Mouse (Mus musculus): ENCODE results near the gene Plekhn1. TPM values are rescaled to one million over a fixed set of nuclear protein-coding genes. Genes with fewer than 3 reads are reported as not detected.
A peak's percentile ranks its signal among the peaks of the same experiment; 100 is the strongest.

Plekhn1 gene
- total RNA-seq, 2 experiments from 2014 or later, result 5.8 to 7.6 TPM

DNA sequence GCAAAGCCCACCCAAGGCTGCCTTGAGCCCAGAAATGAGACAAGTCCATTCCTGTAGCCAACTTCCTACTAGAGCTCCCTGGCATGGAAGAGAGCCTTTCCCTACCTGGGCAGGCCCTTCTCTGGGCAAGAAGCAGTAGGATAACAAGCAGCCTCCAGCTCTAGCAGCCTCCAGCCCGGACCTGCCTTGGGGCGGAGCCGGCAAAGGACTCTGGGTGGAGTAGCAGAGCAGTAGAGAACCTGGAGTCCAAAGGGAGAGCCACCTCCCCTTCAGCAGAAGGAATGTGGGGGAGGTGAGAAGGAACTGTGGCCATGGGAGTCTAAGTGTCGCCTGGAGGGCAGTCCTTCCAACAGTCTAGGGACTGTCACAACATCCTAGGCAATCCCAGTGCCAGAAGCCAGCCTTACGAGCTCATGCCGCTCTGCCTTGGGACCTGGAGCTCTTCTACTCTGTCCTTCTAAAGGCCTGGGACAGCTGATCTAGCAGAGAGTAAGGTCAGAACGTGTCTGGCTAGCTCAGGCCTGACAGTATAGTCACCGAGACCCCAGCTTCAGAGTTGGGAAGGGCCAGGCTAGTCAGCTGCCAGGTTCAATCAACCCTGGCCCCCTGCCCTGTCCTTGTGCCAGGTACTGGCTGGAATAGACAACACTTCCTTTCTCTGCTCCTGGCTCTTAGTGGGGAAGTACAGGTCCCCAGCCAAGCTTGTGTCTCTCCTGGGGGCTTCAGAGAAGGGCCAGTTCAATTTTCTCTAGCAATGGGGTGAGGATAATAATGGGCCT is 42.0 kb downstream of the Plekhn1 start:
- peak overlapping the region; percentile 32; the same call in 1 of the 2 replicates for H3K27ac ChIP-seq
- H3K4me3 ChIP-seq, result no peak overlapping the region
- no peak for TF ChIP-seq CTCF (IDR thresholded peaks at IDR 0.05)
- intact Hi-C loops (cut with DNase I), result no loop called here
- DNase-seq, result no peak

DNA sequence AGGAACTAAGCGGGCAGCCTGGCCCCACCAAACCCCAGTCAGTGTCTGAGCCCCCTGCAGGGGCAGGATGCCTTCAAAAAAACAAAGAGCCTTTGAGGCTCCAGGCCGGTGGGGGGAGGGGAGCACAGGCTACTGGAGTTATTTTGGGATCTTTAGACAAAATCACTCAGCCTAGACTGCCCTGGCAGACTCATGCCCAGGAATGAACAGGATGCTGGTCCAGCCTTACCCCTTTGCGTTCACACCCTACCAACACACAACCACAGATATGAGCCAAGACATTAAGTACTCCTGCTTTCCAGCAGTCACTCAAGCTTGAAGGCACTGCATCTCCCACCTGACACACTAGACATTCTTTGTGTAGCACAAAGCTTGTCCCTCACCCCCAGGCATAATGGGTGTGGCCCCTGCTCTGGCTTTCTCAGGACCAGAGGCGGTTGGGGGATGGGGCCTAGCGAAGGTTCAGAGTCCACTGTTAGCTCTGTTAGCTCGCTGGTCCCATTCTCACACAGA is 45.8 kb downstream of the Plekhn1 start:
- intact Hi-C loops (cut with DNase I), result no loop called here
- no peak overlapping the region for H3K27ac ChIP-seq
- no peak for DNase-seq
- no peak overlapping the region for H3K4me3 ChIP-seq
- no peak for TF ChIP-seq CTCF (IDR thresholded peaks at IDR 0.05)

DNA sequence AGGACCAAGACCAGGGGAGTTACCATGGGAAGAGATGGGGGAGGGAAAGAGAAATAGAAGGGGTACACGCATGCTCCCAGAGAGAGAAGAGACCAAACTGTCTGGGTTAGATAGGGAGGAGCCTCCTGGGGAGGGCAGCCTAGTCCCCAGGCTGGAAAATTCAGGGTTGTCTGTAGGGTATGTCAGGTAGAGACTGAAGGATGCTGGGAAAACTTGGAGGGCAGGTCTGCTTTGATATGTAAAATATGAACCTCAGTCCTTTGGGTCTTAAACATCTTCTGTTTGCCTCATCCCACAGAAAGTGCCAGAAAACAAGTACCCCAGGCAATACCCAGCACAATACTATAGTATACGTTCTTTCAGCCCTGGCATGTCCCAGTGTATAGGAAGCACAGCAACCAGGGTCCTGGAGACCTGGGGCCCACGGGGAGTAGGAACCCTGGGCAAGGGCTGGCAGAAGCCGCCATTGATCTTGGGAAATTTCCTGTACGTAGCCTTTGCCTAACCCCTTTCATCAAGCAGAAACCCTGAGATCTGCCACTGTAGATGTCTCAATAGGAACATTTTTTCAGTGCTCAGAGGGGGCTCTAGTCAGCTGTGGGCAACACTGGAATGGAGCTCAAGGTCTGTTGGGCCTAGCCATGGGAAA is 46.4 kb downstream of the Plekhn1 start:
- TF ChIP-seq CTCF (IDR thresholded peaks at IDR 0.05), result no peak
- intact Hi-C loops (cut with DNase I), result no loop called here
- DNase-seq, result no peak
- H3K27ac ChIP-seq, result no peak overlapping the region
- H3K4me3 ChIP-seq, result no peak overlapping the region

DNA sequence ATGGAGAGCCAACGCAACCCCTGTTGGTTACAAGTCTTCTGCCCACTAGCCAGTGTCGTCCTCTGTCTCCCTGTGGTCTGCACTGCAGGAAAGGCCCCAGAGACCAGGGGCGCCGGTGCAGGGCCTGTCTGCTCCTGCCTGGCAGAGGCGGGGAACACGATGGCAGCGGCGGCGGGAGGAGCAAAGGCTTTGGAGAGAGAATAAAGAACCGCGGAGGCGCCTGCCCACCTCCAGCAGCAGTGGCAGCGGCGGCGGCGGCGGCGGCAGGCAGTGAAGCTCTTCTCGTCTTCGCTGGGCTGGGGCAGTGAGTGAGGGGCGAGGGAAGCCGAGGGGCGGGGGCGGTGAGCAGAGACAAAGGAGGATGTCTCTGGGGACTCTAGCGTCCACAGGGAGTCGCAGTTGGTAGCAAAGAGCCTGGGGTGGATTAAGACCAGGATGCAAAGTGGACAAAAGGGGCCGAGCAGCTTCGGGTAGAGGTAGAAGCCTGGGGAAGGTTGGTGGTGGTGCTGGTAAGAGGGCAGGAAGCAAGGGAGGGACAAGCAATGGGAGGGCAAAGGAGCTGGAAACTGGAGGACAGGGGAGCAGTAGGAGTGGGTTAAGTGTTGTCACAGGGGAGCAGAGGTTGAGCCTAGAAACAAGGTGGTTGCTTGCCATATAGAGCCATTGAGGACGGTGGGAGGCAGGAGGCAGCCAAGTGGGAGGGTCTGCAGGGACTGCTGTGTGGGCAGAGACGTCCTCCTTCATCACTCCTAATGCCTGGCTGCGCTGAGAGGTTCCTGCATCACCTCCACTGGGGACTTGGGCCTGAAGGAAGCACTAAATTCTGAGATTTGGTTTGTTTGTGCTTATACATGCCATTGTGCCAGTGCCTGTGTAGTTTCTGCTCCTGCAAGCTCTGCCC is 48.5 kb downstream of the Plekhn1 start:
- no peak for TF ChIP-seq CTCF (IDR thresholded peaks at IDR 0.05)

DNA sequence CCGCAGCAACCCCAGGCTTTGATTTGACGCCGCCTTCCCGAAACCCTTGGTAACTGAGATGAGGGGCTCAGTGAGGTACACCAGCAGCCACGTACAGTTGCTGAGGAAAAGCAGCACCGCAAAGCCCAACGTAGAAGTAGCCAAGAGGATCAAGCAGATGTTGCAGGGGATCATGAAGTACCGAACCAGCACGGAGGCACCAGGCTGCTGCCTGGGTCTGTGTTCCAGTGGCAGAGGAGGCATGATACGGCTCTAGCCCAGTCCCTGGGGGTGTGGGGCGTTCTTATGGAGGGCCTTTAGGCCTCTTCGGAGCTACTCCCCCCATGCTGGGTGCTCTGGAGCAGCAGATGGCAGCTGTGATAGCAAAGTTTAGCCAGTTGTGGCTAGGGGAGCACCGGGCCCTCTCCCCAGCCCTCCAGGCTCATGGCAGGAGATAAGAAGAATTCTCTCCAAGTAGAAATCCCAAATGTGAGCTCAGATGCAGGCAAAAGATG is 49.2 kb downstream of the Plekhn1 start:
- intact Hi-C loops (cut with DNase I), result no loop called here
- no peak for TF ChIP-seq CTCF (IDR thresholded peaks at IDR 0.05)
- Histone ChIP-seq H3K4me3 (peak overlapping the region; percentile 51), H3K27ac (peak overlapping the region; percentile 35; the same call in 1 of the 2 replicates)
- no peak for DNase-seq

More for the DNA sequence above, 48.5 kb downstream of the Plekhn1 start:
- intact Hi-C loops (cut with DNase I), result no loop called here
- no peak for DNase-seq
- peak overlapping the region; percentile 35; the same call in 1 of the 2 replicates for H3K27ac ChIP-seq
- H3K4me3 ChIP-seq, result peak overlapping the region; percentile 51

DNA sequence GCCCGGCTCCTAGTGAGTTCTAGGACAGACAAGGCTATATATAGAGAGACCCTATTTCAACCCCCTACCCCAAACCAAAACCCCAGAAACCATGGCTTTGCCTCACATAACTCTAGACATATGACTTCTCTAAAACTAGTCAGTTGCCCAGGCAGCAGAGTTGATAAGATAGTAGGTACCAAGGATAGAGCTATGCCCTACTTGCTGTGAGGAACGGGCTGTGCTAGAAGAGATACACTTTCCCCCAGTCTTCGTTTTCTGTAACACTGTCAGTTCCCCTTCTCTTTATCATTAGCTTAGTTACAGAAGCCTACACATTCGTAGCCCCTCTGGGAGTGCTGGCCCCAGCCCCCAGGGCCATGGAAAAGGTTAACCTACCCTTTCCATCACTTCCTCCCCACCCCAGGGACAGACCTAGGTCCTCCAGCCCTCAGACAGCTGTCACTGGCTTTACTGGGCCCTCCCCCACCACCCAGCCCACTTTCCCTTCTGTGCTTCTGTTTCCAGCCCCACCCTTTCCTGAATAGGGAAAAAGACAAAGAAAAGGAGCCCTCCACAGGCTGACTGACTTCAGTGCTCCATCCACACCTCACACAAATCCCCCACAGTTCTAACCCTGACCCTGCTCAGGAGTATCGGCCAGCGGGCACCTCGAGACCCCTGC is 50.2 kb downstream of the Plekhn1 start:
- TF ChIP-seq CTCF (IDR thresholded peaks at IDR 0.05), result no peak
- no peak for DNase-seq
- H3K4me3 ChIP-seq, result peak overlapping the region; percentile 51
- intact Hi-C loops (cut with DNase I), result no loop called here
- H3K27ac ChIP-seq, result peak overlapping the region; percentile 35

DNA sequence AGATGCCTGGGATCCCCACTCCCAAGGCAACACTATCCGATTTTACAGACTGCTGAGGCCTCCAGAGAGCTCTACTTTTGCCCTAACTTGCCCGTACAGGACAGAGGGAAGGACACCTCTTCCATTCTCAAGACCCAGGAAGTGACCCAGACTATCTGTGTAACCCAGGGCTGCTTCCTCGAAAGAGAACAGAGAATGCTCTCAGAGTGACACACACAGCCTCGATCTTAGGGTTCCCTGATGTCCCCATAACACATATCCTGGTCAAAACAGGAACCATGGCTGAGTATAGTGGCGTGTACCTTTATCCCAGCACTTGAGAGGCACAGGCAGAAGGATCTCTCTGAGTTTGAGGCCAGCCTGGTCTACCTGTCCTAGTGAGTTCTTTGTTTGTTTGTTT is 50.9 kb downstream of the Plekhn1 start:
- H3K4me3 ChIP-seq, result no peak overlapping the region
- no peak overlapping the region for H3K27ac ChIP-seq
- intact Hi-C loops (cut with DNase I), result no loop called here
- no peak for DNase-seq
- no peak for TF ChIP-seq CTCF (IDR thresholded peaks at IDR 0.05)

DNA sequence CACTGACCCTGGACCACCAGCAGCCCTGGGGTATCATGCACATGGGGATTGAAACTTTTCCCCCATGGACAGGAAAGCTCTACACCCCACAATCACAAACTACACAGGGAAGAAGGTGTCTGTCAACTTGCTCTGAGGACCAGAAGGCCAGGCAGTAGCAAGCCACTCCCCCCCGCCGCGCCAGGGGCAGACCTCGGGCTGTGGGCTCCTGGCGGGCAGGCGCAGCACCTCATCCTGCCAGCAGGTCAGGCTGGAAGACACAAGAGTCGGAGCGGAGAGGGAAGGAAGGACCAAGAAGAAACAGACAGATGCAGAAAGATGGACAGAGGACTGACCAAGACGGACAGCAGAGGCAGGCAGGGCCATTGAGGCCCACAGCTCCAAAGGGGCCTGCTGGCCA is 57.0 kb downstream of the Plekhn1 start:
- intact Hi-C loops (cut with DNase I), result no loop called here
- no peak for DNase-seq
- TF ChIP-seq CTCF (IDR thresholded peaks at IDR 0.05), result no peak

DNA sequence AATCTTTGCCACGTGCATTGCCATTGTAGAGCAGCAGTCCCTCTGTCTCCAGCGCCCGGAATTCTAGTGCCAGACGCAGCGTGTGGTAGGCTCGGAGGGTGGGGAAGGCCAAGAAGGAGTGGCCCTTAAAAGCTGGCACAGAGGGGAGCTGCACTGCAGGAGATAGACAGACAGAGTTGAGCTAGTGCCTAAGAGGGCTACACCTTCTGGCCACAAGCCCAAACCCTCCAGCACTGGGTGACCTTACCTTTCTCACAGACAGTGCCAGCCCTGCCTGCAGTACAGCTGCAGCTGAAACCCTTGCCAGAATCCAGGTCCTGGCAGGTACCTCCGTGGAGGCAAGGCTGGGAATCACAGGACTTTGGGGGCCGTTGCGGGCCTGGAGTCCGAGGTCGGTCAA is 62.8 kb downstream of the Plekhn1 start:
- no peak for TF ChIP-seq CTCF (IDR thresholded peaks at IDR 0.05)
- H3K4me3 ChIP-seq, result no peak overlapping the region
- peak; percentile 42 for DNase-seq
- peak overlapping the region; percentile 72 for H3K27ac ChIP-seq
- intact Hi-C loops (cut with DNase I), result no loop called here

More for the DNA sequence above, 57.0 kb downstream of the Plekhn1 start:
- H3K4me3 ChIP-seq, result no peak overlapping the region
- no peak overlapping the region for H3K27ac ChIP-seq

Small RNA genes lying within 50 kb of the gene (microRNA-seq; reads per million reads assigned to microRNA genes)
- gene Mir7658, result not detected

Other genes starting within 250 kb of the Plekhn1 start
- gene B3galt6, start 242.2 kb downstream of the Plekhn1 start, total RNA-seq (2021), result 1 to 10 TPM in 1 of 2 experiments, under 1 TPM in 1; 0.92 to 2.0 TPM
- 10 to 100 TPM; 75.7 to 81.5 TPM for gene Sdf4, start 242.0 kb downstream of the Plekhn1 start, total RNA-seq (2021)
- gene Tnfrsf4, start 221.0 kb downstream of the Plekhn1 start, total RNA-seq (2021), result 1 to 10 TPM in 1 of 2 experiments, under 1 TPM in 1; 0.75 to 2.1 TPM
- gene Tnfrsf18, start 208.7 kb downstream of the Plekhn1 start, total RNA-seq (2021), result not detected
- gene Ttll10, start 175.4 kb downstream of the Plekhn1 start, total RNA-seq (2021), result not detected
- 1 to 10 TPM; 1.9 to 2.3 TPM for gene 9430015G10Rik, start 124.9 kb downstream of the Plekhn1 start, total RNA-seq (2021)
- gene Rnf223, start 104.3 kb downstream of the Plekhn1 start, total RNA-seq (2021), result not detected
- gene Agrn, start 37.4 kb downstream of the Plekhn1 start, total RNA-seq (2021), result 1 to 10 TPM; 6.9 to 8.0 TPM
- 1 to 10 TPM in 1 of 2 experiments, not detected in 1; 1.1 TPM for gene Isg15, start 34.0 kb downstream of the Plekhn1 start, total RNA-seq (2021)
- gene AW011738, start 31.6 kb downstream of the Plekhn1 start, total RNA-seq (2021), result 1 to 10 TPM; 4.2 to 4.4 TPM
- gene Perm1, start 19.0 kb downstream of the Plekhn1 start, total RNA-seq (2021), result 100 to 1,000 TPM; 142 to 265 TPM
- 10 to 100 TPM; 30.8 to 33.3 TPM for gene Noc2l, start 1.2 kb upstream of the Plekhn1 start, total RNA-seq (2021)
- gene Samd11, start 20.8 kb upstream of the Plekhn1 start, total RNA-seq (2021), result not detected
- not detected for gene Vmn2r-ps159, start 96.2 kb upstream of the Plekhn1 start, total RNA-seq (2021)

Data from gastrocnemius, adult 2 months (tissue).